In genomic region chr13:42228849-42229248, GRCm38 (mm10) we compare ENCODE assay signal across 21 mouse cellular contexts.
DNase-seq lines count a peak whose midpoint lies in the region; ATAC-seq and TF ChIP-seq lines count a peak whose summit lies in the region.
"Had no signal": no experiment of that assay in that cellular context is flagged by ENCODE, and none has a peak within 500 bp of the region (broad histone marks: within the 10 kb centered on the region; RNA-seq: fewer than 3 reads in every experiment).

No protein-coding gene starts in this region.

- H3K4me3 ChIP-seq in intestine, embryonic 15.5 days (replicated peaks): no peak overlapping the region
- H3K4me3 ChIP-seq in intestine, embryonic 16.5 days (ENCODE audit: low read length): no peak overlapping the region
- no peak overlapping the region for H3K4me3 ChIP-seq in intestine, postnatal 0 days (ENCODE audit: low read depth, low read length)
- H3K4me3 ChIP-seq in forebrain, postnatal 0 days (ENCODE audit: low read depth, low read length): no peak overlapping the region
- H3K4me3 ChIP-seq: embryonic facial prominence, embryonic 10.5 days; embryonic facial prominence, embryonic 12.5 days; forebrain, embryonic 12.5 days had no signal

- ATAC-seq in intestine, embryonic 15.5 days: 0 out of 2 replicates have a peak, but pooled peaks have one; percentile 36
- ATAC-seq in intestine, embryonic 16.5 days: no peak
- peak; percentile 56 for ATAC-seq in CD4-positive, CD25-positive, alpha-beta regulatory T cell, adult 4 months
- ATAC-seq in intestine, postnatal 0 days: peak; percentile 36; the same call in 1 of the 2 replicates
- ATAC-seq in forebrain, postnatal 0 days: no peak
- ATAC-seq: forebrain, embryonic 14.5 days; forebrain, embryonic 16.5 days had no signal

- peak; percentile 83 for DNase-seq in induced T-regulatory cell, adult 2 months (ENCODE audit: low read depth)
- no peak for DNase-seq in forebrain, postnatal 0 days
- DNase-seq in adrenal gland, postnatal 14 days: no peak
- no peak for DNase-seq in left cerebral cortex, postnatal 4 days
- DNase-seq: adrenal gland, adult 8-10 months; adrenal gland, postnatal 25 days; B cell, adult 2 months; cerebellum, adult 11-12 months; cerebellum, adult 2 months; cerebellum, adult 9-10 months; cerebellum, postnatal 10 days; cerebellum, postnatal 25 days had no signal

- TF ChIP-seq CTCF in intestine, postnatal 0 days (IDR thresholded peaks at IDR 0.05; ENCODE audit: low read depth): no peak
- TF ChIP-seq CTCF in forebrain, postnatal 0 days (IDR thresholded peaks at IDR 0.05; ENCODE audit: low read depth): no peak

- H3K27ac ChIP-seq in intestine, embryonic 15.5 days: no peak overlapping the region
- no peak overlapping the region for H3K27ac ChIP-seq in intestine, embryonic 16.5 days (ENCODE audit: low read length)
- no peak overlapping the region for H3K27ac ChIP-seq in intestine, postnatal 0 days (ENCODE audit: low read depth, low read length)
- no peak overlapping the region for H3K27ac ChIP-seq in forebrain, postnatal 0 days (ENCODE audit: low read depth, low read length)
- H3K27ac ChIP-seq: embryonic facial prominence, embryonic 10.5 days; embryonic facial prominence, embryonic 12.5 days; forebrain, embryonic 12.5 days had no signal

- no peak overlapping the region for H3K4me2 ChIP-seq in intestine, embryonic 15.5 days (replicated peaks)
- H3K4me2 ChIP-seq in intestine, embryonic 16.5 days (ENCODE audit: low read depth, low read length): no peak overlapping the region
- no peak overlapping the region for H3K4me2 ChIP-seq in intestine, postnatal 0 days (replicated peaks; ENCODE audit: low read depth)
- no peak overlapping the region for H3K4me2 ChIP-seq in forebrain, postnatal 0 days (ENCODE audit: low read depth)
- H3K4me2 ChIP-seq: embryonic facial prominence, embryonic 12.5 days; forebrain, embryonic 12.5 days had no signal

- no peak overlapping the region for H3K9ac ChIP-seq in intestine, embryonic 15.5 days
- H3K9ac ChIP-seq in intestine, embryonic 16.5 days (ENCODE audit: low read depth, low read length): no peak overlapping the region
- H3K9ac ChIP-seq in intestine, postnatal 0 days (ENCODE audit: low read depth, low read length): no peak overlapping the region
- H3K9ac ChIP-seq in forebrain, postnatal 0 days: no peak overlapping the region
- H3K9ac ChIP-seq: embryonic facial prominence, embryonic 12.5 days; forebrain, embryonic 12.5 days had no signal

- no peaks in the 10 kb centered on the region for H3K9me3 ChIP-seq in intestine, embryonic 15.5 days
- H3K9me3 ChIP-seq in intestine, embryonic 16.5 days (ENCODE audit: control insufficient read depth, low read length): no peaks in the 10 kb centered on the region
- H3K9me3 ChIP-seq in intestine, postnatal 0 days (ENCODE audit: control insufficient read depth): no peaks in the 10 kb centered on the region
- no peaks in the 10 kb centered on the region for H3K9me3 ChIP-seq in forebrain, postnatal 0 days (ENCODE audit: low read length)
- H3K9me3 ChIP-seq: embryonic facial prominence, embryonic 10.5 days; embryonic facial prominence, embryonic 12.5 days; forebrain, embryonic 12.5 days had no signal

- WGBS in intestine, embryonic 15.5 days: 73% methylated on average over 10 of the region's 10 CpGs
- 71% methylated on average over 10 of the region's 10 CpGs for WGBS in intestine, embryonic 16.5 days
- WGBS in intestine, postnatal 0 days: 51% methylated on average over 10 of the region's 10 CpGs
- 93% methylated on average over 10 of the region's 10 CpGs for WGBS in forebrain, postnatal 0 days

- no peaks in the 10 kb centered on the region for H3K36me3 ChIP-seq in intestine, embryonic 15.5 days
- no peaks in the 10 kb centered on the region for H3K36me3 ChIP-seq in intestine, embryonic 16.5 days (ENCODE audit: control insufficient read depth, insufficient read depth, low read length)
- H3K36me3 ChIP-seq in intestine, postnatal 0 days (ENCODE audit: control insufficient read depth, insufficient read depth): no peaks in the 10 kb centered on the region
- no peaks in the 10 kb centered on the region for H3K36me3 ChIP-seq in forebrain, postnatal 0 days (ENCODE audit: insufficient read depth)
- H3K36me3 ChIP-seq: embryonic facial prominence, embryonic 10.5 days; embryonic facial prominence, embryonic 12.5 days; forebrain, embryonic 12.5 days had no signal

- no peaks in the 10 kb centered on the region for H3K4me1 ChIP-seq in intestine, embryonic 15.5 days (replicated peaks)
- H3K4me1 ChIP-seq in intestine, embryonic 16.5 days (ENCODE audit: control insufficient read depth, insufficient read depth, low read length): no peaks in the 10 kb centered on the region
- no peaks in the 10 kb centered on the region for H3K4me1 ChIP-seq in intestine, postnatal 0 days (replicated peaks; ENCODE audit: control insufficient read depth, insufficient read depth, low read length)
- no peaks in the 10 kb centered on the region for H3K4me1 ChIP-seq in forebrain, postnatal 0 days (ENCODE audit: insufficient read depth)
- H3K4me1 ChIP-seq: embryonic facial prominence, embryonic 10.5 days; embryonic facial prominence, embryonic 12.5 days; forebrain, embryonic 12.5 days had no signal

- no peaks in the 10 kb centered on the region for H3K27me3 ChIP-seq in intestine, embryonic 15.5 days (replicated peaks)
- H3K27me3 ChIP-seq in intestine, embryonic 16.5 days (replicated peaks; ENCODE audit: control insufficient read depth, insufficient read depth, low read length): no peaks in the 10 kb centered on the region
- no peaks in the 10 kb centered on the region for H3K27me3 ChIP-seq in intestine, postnatal 0 days (replicated peaks; ENCODE audit: control insufficient read depth, insufficient read depth, low read length)
- no peaks in the 10 kb centered on the region for H3K27me3 ChIP-seq in forebrain, postnatal 0 days (ENCODE audit: insufficient read depth, low read length)
- H3K27me3 ChIP-seq: embryonic facial prominence, embryonic 12.5 days; forebrain, embryonic 12.5 days had no signal

- intact Hi-C loops in left cerebral cortex, postnatal 4 days (cut with DNase I): no loop called here

Comparison
In these comparisons a context has a peak if more than half of its experiments do, and no peak if none do; other contexts are left out.
1. ATAC-seq: peak in intestine, embryonic 15.5 days (single experiment), CD4-positive, CD25-positive, alpha-beta regulatory T cell, adult 4 months (single experiment) and intestine, postnatal 0 days (single experiment); none in intestine, embryonic 16.5 days (single experiment) and forebrain, postnatal 0 days (single experiment).